Mouse (Mus musculus) erythroblast, adult 5-6 weeks (primary cell): ENCODE results near the gene Ifi47. TPM values are rescaled to one million over a fixed set of nuclear protein-coding genes. Genes with fewer than 3 reads are reported as not detected.
A peak's percentile ranks its signal among the peaks of the same experiment; 100 is the strongest.
"Not testable (repeated sequence)": the region's sequence is repeated elsewhere in the genome, so short reads cannot be mapped to it uniquely, and the experiment has no call there.

Experiments used
- ATAC-seq: replicated peaks from 2 replicates; pipeline ENCODE4 v1.8.0; 2016; ENCODE audit warnings: moderate number of reproducible peaks, mild to moderate bottlenecking, moderate TSS enrichment, inconsistent platforms; ENCODE audit not compliant: poor library complexity, low FRiP score, severe bottlenecking
- total RNA-seq, 2 experiments: library from RNA; stranded (forward) in 1 of 2; stranded (reverse) in 1 of 2; fragments of 150-400 nt in 1 of 2; fragments of 200-764, 138-1000 nt in 1 of 2; gene quantifications; 2 replicates each; pipeline versions ENCODE4 v1.2.3 to v1.2.4; 2015 to 2017; ENCODE audit warnings: low replicate concordance in 2 of 2

Gene Ifi47
- total RNA-seq (2015; ENCODE audit: low replicate concordance) (33.2 and 37.5 TPM in 2 replicates), total RNA-seq (2017; ENCODE audit: low replicate concordance) (15.9 and 29.4 TPM in 2 replicates)

DNA sequence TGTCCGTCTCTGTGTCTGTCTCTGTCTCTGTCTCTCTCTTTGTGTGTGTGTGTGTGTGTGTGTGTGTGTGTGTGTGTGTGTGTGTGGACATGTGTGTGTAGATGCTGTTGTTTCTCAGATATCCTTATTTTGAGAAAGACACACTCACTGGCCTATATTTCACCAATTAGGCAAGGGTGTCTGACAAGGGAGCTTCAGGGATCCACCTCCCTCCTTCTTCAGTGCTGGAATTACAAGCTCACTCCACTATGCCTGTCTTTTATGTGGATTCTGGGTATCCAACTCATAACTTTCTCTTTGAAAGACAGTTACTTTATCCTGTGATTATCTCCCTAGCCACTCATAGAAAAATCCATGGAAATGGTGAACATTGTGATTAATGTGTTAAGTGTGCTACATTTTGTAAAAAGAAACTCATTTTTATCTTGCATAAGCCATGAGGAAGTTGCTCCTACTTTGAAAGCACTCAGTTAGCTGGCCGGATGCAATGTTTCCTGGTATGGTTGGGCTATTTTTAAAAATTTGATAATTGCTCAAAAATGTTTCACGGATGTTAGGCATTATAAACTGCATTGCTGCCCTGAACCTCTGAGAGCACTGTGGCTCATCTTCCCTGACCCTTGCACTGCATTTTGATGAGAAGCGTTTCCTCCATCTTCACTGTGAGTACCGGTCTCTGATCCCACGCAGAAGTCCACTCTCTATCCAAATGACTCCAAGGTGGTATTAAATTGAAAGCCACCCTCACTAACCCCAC is at the start of gene Ifi47:
TSS of gene Ifi47 (plus strand) at position 587 of the 757 bp plus-strand sequence.
- ATAC-seq: not testable (repeated sequence)

- ATAC-seq: 0 out of 2 replicates have a peak, but pooled peaks have one; percentile 40
Observed at GRCm38 (mm10) chr11:49050064-49050463, 26.3 kb upstream of the Ifi47 start.

DNA sequence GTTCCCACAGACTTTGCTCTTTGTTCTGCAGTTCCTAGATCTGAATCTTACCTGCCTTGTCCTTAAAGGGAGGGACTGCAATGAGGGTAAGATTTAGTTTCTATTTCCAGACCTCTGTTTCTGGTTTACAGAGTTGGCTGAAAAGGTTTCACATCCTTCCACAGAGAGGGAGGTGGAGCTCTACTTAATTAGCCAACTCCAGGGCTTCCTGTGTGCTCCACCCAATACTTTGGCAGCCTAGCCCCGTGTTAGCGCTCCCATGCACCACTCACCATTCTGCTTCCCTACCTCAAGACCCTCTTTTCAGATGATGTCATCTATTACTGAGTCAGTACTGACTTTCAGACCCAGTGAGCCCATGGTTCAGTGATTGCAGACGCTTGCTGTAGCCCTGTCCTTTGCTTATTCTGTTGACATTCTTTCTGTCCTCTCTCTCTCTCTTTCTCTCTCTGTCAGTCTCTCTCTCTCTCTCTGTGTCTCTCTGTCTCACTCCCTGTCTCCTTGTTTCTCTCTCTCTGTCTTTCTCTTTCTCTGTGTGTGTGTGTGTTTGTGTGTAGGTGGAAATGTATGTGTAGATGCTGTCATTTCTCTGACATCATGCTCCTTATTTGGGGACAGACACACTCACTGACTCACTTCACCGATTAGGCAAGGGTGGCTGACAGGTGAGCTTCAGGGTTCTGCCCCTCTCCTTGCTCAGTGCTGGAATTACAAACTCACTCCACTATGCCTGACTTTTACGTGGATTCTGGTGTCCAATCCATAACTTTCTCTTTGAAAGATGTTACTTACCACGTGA is 25.1 kb upstream of the Ifi47 start, which contains the start of gene 9930111J21Rik2:
TSS of gene 9930111J21Rik2 (minus strand) at position 150 of the 799 bp plus-strand sequence.
- peak; percentile 41; the same call in 1 of the 2 replicates for ATAC-seq

- not testable (repeated sequence) for ATAC-seq
Observed at GRCm38 (mm10) chr11:49051894-49052293, 24.5 kb upstream of the Ifi47 start.

- not testable (repeated sequence) for ATAC-seq
Observed at GRCm38 (mm10) chr11:49060061-49060460, 16.3 kb upstream of the Ifi47 start.

DNA sequence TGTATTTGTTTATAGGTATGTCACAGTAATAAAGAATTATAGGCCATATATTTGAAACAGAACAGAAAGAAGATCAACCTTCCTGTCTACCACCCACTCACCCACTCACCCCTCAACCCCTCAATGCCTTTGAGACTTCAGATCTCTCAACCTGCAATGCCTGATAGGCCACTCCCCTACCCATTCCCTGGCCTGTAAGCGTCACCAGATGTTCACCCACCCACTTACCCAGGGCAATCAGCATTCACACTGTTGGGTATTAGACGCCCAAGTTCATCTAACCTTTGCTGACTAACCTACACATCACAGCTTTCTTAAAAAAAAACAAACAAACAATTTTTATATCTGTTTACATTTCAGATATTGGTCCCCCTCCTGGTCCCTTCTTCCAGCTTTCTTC is 14.5 kb upstream of the Ifi47 start:
- peak; percentile 83 for ATAC-seq

- peak; percentile 61 for ATAC-seq
Observed at GRCm38 (mm10) chr11:49063713-49064469, 12.5 kb upstream of the Ifi47 start, which contains the start of gene Tgtp2. Gene Tgtp2 (minus strand): TSS chr11:49064206.

GRCm38 (mm10) chr11:49068358-49068757 is 8.0 kb upstream of the Ifi47 start:
- no peak for ATAC-seq

GRCm38 (mm10) chr11:49077012-49077411 is 625 bp downstream of the Ifi47 start:
- no peak for ATAC-seq

GRCm38 (mm10) chr11:49078719-49079118 is 2.3 kb downstream of the Ifi47 start:
- no peak for ATAC-seq

- ATAC-seq: no peak
Observed at GRCm38 (mm10) chr11:49080636-49081035, 4.2 kb downstream of the Ifi47 start.

DNA sequence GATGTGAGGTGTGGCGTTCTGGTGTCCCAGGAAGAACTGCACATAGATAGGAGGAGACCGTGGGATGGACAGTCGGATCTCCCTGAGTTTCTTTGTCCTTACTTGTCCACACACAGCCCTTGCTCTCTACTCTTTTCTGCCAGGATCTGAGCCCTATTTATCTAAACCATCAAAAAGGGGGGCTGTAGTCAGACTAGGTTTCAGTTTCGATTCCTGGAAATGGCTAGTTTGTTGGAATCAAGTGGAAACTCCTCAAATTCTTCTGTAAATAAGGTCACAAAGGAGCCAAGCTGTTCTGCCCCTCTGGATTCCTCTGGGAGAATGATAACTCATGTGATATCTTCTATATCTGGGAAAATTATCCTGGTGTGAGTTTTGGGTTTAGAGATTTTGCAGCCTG is 5.0 kb downstream of the Ifi47 start:
- no peak for ATAC-seq

- ATAC-seq: 0 out of 2 replicates have a peak, but pooled peaks have one; percentile 22
Observed at GRCm38 (mm10) chr11:49081886-49082285, 5.5 kb downstream of the Ifi47 start.

- ATAC-seq: no peak
Observed at GRCm38 (mm10) chr11:49083146-49083545, 6.8 kb downstream of the Ifi47 start.

DNA sequence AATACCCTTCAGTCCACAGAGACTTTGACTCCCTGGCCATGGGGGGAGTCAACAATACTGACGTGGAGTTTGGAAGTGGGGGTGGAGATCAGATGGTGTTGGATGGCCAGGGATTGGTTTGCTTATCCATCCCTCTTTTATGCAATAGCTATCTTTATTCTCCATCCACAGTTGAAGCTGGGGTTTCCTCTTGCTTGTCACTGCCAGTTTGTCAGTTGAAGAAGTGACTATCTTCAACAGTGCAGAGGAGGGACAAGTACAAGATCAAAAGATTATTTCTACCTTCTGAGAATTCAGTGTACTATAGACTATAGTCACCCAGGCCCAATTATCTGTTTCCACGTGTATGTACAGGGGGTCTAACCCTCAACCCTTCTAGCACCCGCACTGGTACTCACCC is 7.4 kb downstream of the Ifi47 start:
- ATAC-seq: no peak

DNA sequence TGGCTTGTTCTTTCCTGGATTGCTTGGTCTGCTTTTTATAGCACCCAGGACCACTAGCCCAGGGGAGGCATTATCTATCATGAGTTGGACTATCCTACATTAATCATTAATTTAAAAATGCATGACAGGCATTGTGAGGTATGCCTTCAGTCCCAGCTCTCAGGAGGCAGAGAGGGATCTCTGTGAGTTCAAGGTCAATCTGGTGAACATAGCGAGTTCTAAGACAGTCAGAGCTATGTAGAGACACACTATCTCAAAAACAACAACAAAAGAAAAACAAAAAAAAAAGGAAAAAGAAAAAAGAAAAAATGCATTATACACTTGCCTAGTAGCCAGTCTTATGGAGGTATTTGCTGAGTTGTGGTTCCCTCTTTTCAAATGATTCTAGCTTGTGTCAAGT is 8.0 kb downstream of the Ifi47 start:
- ATAC-seq: no peak

- no peak for ATAC-seq
Observed at GRCm38 (mm10) chr11:49084875-49085274, 8.5 kb downstream of the Ifi47 start.

DNA sequence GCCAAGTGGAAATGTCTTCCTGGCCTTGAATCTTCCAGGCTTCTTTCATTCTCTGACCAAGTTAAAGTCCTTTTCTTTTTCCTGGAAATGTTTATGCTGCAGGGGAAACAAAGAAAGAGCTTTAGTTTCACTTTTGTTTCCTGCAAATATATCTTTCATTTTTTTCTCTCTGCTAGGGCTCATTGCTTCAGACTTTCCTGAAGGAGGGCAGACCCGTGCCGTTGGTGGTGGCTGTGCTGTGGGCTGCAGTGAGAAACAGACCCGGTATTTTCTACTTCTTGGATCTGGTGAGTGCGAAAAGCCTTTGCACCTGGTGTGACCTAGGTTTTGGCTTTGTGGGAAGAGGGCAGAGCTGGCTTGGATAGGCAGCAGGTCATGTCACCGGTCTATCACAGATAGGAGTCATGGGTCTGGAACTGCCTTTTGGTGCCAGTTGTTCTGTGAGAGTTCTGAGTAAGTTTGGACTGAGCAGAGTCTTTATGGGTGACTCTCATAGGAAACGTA is 10.5 kb downstream of the Ifi47 start:
- ATAC-seq: peak; percentile 27

- peak; percentile 82 for ATAC-seq
Observed at GRCm38 (mm10) chr11:49087830-49088616, 11.6 kb downstream of the Ifi47 start.
